Comparison of ENCODE assay signal across 8 mouse cellular contexts in genomic region chr16:32246351-32246791, GRCm38 (mm10). TPM values are rescaled to one million over a fixed set of nuclear protein-coding genes. Genes with fewer than 3 reads are reported as not detected.
DNase-seq lines count a peak whose midpoint lies in the region; ATAC-seq lines count a peak whose summit lies in the region.

No protein-coding gene starts in this region.

- H3K9me3 ChIP-seq in forebrain, embryonic 14.5 days (replicated peaks; ENCODE audit: control insufficient read depth, low read length): no peaks in the 10 kb centered on the region
- no peaks in the 10 kb centered on the region for H3K9me3 ChIP-seq in hindbrain, embryonic 15.5 days

- peak overlapping the region; percentile 84 for H3K4me3 ChIP-seq in forebrain, embryonic 14.5 days (ENCODE audit: low read depth, low read length)
- peak overlapping the region; percentile 83 for H3K4me3 ChIP-seq in hindbrain, embryonic 15.5 days

- peak overlapping the region; percentile 81 for H3K4me2 ChIP-seq in forebrain, embryonic 14.5 days (ENCODE audit: low read length)
- peak overlapping the region; percentile 68 for H3K4me2 ChIP-seq in hindbrain, embryonic 15.5 days

- intact Hi-C loops in left cerebral cortex, postnatal 14 days (cut with DNase I): loop anchor here (5.0 kb wide), 1 partner anchor 134 kb away; no protein-coding TSS in a partner anchor

- H3K27me3 ChIP-seq in forebrain, embryonic 14.5 days (replicated peaks; ENCODE audit: control insufficient read depth, insufficient read depth, low read length): no peaks in the 10 kb centered on the region
- H3K27me3 ChIP-seq in hindbrain, embryonic 15.5 days: no peaks in the 10 kb centered on the region

- no peak for ATAC-seq in forebrain, embryonic 14.5 days
- peak; percentile 51 for ATAC-seq in hindbrain, embryonic 15.5 days (ENCODE audit: low FRiP score, low read depth)
- peak; percentile 29 for ATAC-seq in megakaryocyte-erythroid progenitor cell, adult 5-6 weeks (replicated peaks; ENCODE audit: low FRiP score, low TSS enrichment, poor library complexity, severe bottlenecking)

- peak overlapping the region; percentile 95 for H3K27ac ChIP-seq in forebrain, embryonic 14.5 days (ENCODE audit: low read depth, low read length)
- H3K27ac ChIP-seq in hindbrain, embryonic 15.5 days (replicated peaks): peak overlapping the region; percentile 91

- peak overlapping the region; percentile 92 for H3K9ac ChIP-seq in forebrain, embryonic 14.5 days (ENCODE audit: low read length)
- H3K9ac ChIP-seq in hindbrain, embryonic 15.5 days: peak overlapping the region; percentile 83

- 0% methylated on average over 33 of the region's 41 CpGs for WGBS in forebrain, embryonic 14.5 days
- WGBS in hindbrain, embryonic 15.5 days: 0% methylated on average over 32 of the region's 41 CpGs

- H3K36me3 ChIP-seq in forebrain, embryonic 14.5 days (ENCODE audit: control insufficient read depth, insufficient read depth, low read length): no peaks in the 10 kb centered on the region
- no peaks in the 10 kb centered on the region for H3K36me3 ChIP-seq in hindbrain, embryonic 15.5 days

- H3K4me1 ChIP-seq in forebrain, embryonic 14.5 days (ENCODE audit: control insufficient read depth, insufficient read depth, low read length): peaks cover 12% of the 10 kb centered on the region
- H3K4me1 ChIP-seq in hindbrain, embryonic 15.5 days (replicated peaks): peaks cover 33% of the 10 kb centered on the region

- peak; percentile 36 for DNase-seq in layer of hippocampus, adult 11-12 months (ENCODE audit: low spot score)
- no peak for DNase-seq in layer of hippocampus, adult 9-10 months (ENCODE audit: low spot score)
- peak; percentile 58 for DNase-seq in cerebellum, adult 11 months
- peak; percentile 39 for DNase-seq in forebrain, embryonic 14.5 days (ENCODE audit: low spot score)
- peak; percentile 29 to 54 for DNase-seq in left cerebral cortex, postnatal 14 days (ENCODE audit: low spot score in 2 of 2)
- peak; percentile 68 for DNase-seq in spleen, postnatal 10 days (ENCODE audit: low spot score in 2 of 2)

RNA-seq across cellular contexts. Expression of gene Fbxo45, which starts 0.6 kb away (rescaled TPM):
- 10.6 and 10.7 TPM in 2 replicates for polyA plus RNA-seq in forebrain, embryonic 14.5 days (2014; fragmentation: Nextera tagmentation; extraction: Ambion mirVana)
- polyA plus RNA-seq in hindbrain, embryonic 15.5 days (2015; fragmentation: Nextera tagmentation; extraction: Ambion mirVana): 20.5 and 21.8 TPM in 2 replicates
- 10 to 100 TPM; 41.4 to 44.7 TPM for total RNA-seq in left cerebral cortex, postnatal 14 days (2021)
- total RNA-seq in megakaryocyte-erythroid progenitor cell, adult 5-6 weeks (2014; fragmentation: Nextera tagmentation): 17.3 and 20.0 TPM in 2 replicates
- total RNA-seq in megakaryocyte-erythroid progenitor cell, adult 5-6 weeks (2017): 19.4 and 26.9 TPM in 2 replicates

RNA-seq across cellular contexts. Expression of gene Wdr53, which starts 0.7 kb away (rescaled TPM):
- polyA plus RNA-seq in forebrain, embryonic 14.5 days (2014; fragmentation: Nextera tagmentation; extraction: Ambion mirVana): 15.8 and 16.5 TPM in 2 replicates
- 13.9 and 15.1 TPM in 2 replicates for polyA plus RNA-seq in hindbrain, embryonic 15.5 days (2015; fragmentation: Nextera tagmentation; extraction: Ambion mirVana)
- total RNA-seq in left cerebral cortex, postnatal 14 days (2021): 10 to 100 TPM; 10.9 to 11.9 TPM
- 11.8 and 17.1 TPM in 2 replicates for total RNA-seq in megakaryocyte-erythroid progenitor cell, adult 5-6 weeks (2014; fragmentation: Nextera tagmentation)
- total RNA-seq in megakaryocyte-erythroid progenitor cell, adult 5-6 weeks (2017): 15.9 and 21.6 TPM in 2 replicates

RNA-seq across cellular contexts. Expression of gene Smco1, which starts 24.9 kb away (rescaled TPM):
- polyA plus RNA-seq in forebrain, embryonic 14.5 days (2014; fragmentation: Nextera tagmentation; extraction: Ambion mirVana): not detected in 2 replicates
- not detected in 2 replicates for polyA plus RNA-seq in hindbrain, embryonic 15.5 days (2015; fragmentation: Nextera tagmentation; extraction: Ambion mirVana)
- not detected for total RNA-seq in left cerebral cortex, postnatal 14 days (2021)
- total RNA-seq in megakaryocyte-erythroid progenitor cell, adult 5-6 weeks (2014; fragmentation: Nextera tagmentation): not detected in 2 replicates
- not detected in 2 replicates for total RNA-seq in megakaryocyte-erythroid progenitor cell, adult 5-6 weeks (2017)

RNA-seq across cellular contexts. Expression of gene Rnf168, which starts 30.9 kb away (rescaled TPM):
- 21.0 and 23.0 TPM in 2 replicates for polyA plus RNA-seq in forebrain, embryonic 14.5 days (2014; fragmentation: Nextera tagmentation; extraction: Ambion mirVana)
- 26.9 TPM in 2 replicates for polyA plus RNA-seq in hindbrain, embryonic 15.5 days (2015; fragmentation: Nextera tagmentation; extraction: Ambion mirVana)
- total RNA-seq in left cerebral cortex, postnatal 14 days (2021): 10 to 100 TPM; 25.4 to 28.6 TPM
- 23.4 and 23.8 TPM in 2 replicates for total RNA-seq in megakaryocyte-erythroid progenitor cell, adult 5-6 weeks (2014; fragmentation: Nextera tagmentation)
- 44.0 and 60.6 TPM in 2 replicates for total RNA-seq in megakaryocyte-erythroid progenitor cell, adult 5-6 weeks (2017)
